Mouse (Mus musculus) neural tube, embryonic 14.5 days (tissue): ENCODE data around the gene Ero1lb. TPM values are rescaled to one million over a fixed set of nuclear protein-coding genes. Genes with fewer than 3 reads are reported as not detected.
"Not testable (repeated sequence)": the region's sequence is repeated elsewhere in the genome, so short reads cannot be mapped to it uniquely, and the experiment has no call there.

Source experiments
- ATAC-seq: fragments of 200-750 bp; cut with Nextera tagmentation; 2 replicates; pipeline ENCODE4 v1.8.0; 2017; ENCODE audit warnings: low read depth, mild to moderate bottlenecking, moderate TSS enrichment, moderate library complexity
- H3K27ac ChIP-seq: fragments of 300-500 bp; sonication (generic); 2 replicates; pipeline ENCODE4 v1.5.1; 2014; ENCODE audit warnings: low read depth, mild to moderate bottlenecking, control low read depth, low read length, moderate library complexity, mixed read lengths
- H3K27me3 ChIP-seq: fragments of 300-500 bp; sonication (generic); 2 replicates; pipeline ENCODE4 v1.6.1; 2014; ENCODE audit warnings: low read length; ENCODE audit not compliant: control insufficient read depth, insufficient read depth
- H3K36me3 ChIP-seq: fragments of 300-500 bp; sonication (generic); 2 replicates; pipeline ENCODE4 v1.6.1; 2014; ENCODE audit warnings: low read length, mixed read lengths; ENCODE audit not compliant: control insufficient read depth, insufficient read depth
- H3K4me1 ChIP-seq: fragments of 300-500 bp; sonication (generic); 2 replicates; pipeline ENCODE4 v1.6.1; 2014; ENCODE audit warnings: low read length; ENCODE audit not compliant: control insufficient read depth, insufficient read depth
- H3K4me2 ChIP-seq: fragments of 300-500 bp; sonication (generic); 2 replicates; pipeline ENCODE4 v1.6.1; 2014; ENCODE audit warnings: mild to moderate bottlenecking, low read depth, low read length, control low read depth
- H3K4me3 ChIP-seq: fragments of 300-500 bp; sonication (generic); 2 replicates; pipeline ENCODE4 v1.5.1; 2014; ENCODE audit warnings: low read depth, low read length, control low read depth, mixed read lengths
- H3K9ac ChIP-seq: fragments of 300-500 bp; sonication (generic); replicated peaks from 2 replicates; pipeline ENCODE4 v1.6.1; 2014; ENCODE audit warnings: low read depth, mild to moderate bottlenecking, control low read depth, low read length, mixed read lengths
- H3K9me3 ChIP-seq: fragments of 300-500 bp; sonication (generic); 2 replicates; pipeline ENCODE4 v1.6.1; 2016; ENCODE audit warnings: low read length; ENCODE audit not compliant: control insufficient read depth
- WGBS: fragments of 180-500 bp; shearing (Covaris S2); extraction: QIAGEN DNeasy Blood & Tissue Kit; methylation state at CpG from one replicate; pipeline ENCODE4 v1.1.7; 2014; 5-methylcytosine and 5-hydroxymethylcytosine counted together
- polyA plus RNA-seq: library from polyadenylated mRNA; unstranded; fragments of >200 nt; fragmentation: Nextera tagmentation; extraction: Ambion mirVana; gene quantifications from 2 replicates; pipeline ENCODE4 v1.2.1, GENCODE M21; 2014

Gene Ero1lb
- polyA plus RNA-seq, 1 experiment from 2014 or later: 20.5 TPM

DNA sequence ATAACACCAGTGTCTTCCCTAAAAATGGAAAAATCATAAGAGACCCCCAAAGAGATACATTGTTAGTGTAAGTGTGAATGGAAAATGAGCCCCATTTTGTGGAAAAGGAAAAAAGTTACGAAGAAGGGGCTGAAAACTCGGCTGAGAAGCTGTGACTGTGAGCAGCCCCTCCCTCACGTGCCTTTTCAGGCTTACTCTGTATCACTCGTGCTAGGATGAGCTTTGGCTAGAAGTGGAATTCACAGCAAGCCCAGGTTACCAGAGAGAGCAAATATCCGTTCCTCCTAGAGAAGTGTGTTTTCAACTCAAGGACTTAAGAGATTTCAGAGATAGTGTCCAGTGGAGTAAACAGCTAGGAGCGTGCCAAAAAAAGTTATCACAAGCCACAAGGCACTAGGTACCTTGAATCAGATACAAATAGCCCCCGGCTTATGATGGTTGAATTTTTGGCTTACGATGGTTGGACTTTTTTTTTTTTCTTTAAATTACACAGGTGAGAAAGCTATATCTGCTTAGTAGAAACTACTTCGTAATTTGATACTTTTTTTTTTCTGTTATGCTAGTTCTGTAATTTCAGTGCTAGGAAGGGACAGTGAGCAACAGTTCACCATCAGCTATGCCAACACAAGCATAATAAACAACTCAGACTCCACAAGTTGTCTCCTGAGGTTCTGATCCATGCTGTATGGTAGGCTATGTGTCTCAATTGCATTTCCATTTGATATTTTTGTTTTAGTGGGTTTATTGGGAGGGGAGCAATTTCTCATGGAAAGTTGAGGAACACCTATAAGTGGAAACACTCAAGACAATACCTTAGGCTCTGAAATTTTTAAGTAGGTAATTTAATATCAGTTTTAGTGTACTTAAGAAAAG is 3.2 kb downstream of the Ero1lb start:
- no peak overlapping the region for H3K4me2 ChIP-seq
- no peak overlapping the region for H3K4me3 ChIP-seq
- H3K36me3 ChIP-seq: no peaks in the 10 kb centered on the region
- no peaks in the 10 kb centered on the region for H3K27me3 ChIP-seq
- no peak overlapping the region for H3K9ac ChIP-seq
- ATAC-seq: no peak
- H3K4me1 ChIP-seq: no peaks in the 10 kb centered on the region
- no peaks in the 10 kb centered on the region for H3K9me3 ChIP-seq
- 77% methylated on average over 9 of the region's 9 CpGs for WGBS
- H3K27ac ChIP-seq: no peak overlapping the region

DNA sequence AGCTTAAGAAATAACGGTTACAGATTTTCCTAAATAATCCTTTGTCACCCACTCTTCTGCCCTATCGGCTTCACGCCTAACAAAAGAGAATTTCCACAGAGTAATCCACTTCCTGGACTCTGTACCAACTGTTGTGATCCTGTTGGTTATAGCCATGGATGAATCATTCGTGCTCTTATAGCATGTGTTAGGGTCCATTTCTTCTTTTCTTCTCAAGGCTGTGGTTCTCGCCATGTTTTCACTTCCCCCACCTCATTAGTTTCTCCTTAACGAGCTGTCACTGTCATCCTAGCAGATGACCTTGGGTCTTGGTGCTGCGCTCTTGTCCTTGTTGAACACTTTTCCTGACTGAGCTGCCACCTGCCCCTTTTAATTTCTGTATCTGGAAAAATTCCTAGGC is 4.1 kb downstream of the Ero1lb start:
- no peak overlapping the region for H3K4me2 ChIP-seq
- no peak overlapping the region for H3K9ac ChIP-seq
- H3K4me3 ChIP-seq: no peak overlapping the region
- H3K27me3 ChIP-seq: no peaks in the 10 kb centered on the region
- no peaks in the 10 kb centered on the region for H3K9me3 ChIP-seq
- 83% methylated on average over 7 of the region's 7 CpGs for WGBS
- H3K27ac ChIP-seq: no peak overlapping the region
- ATAC-seq: no peak
- no peaks in the 10 kb centered on the region for H3K36me3 ChIP-seq
- H3K4me1 ChIP-seq: no peaks in the 10 kb centered on the region

DNA sequence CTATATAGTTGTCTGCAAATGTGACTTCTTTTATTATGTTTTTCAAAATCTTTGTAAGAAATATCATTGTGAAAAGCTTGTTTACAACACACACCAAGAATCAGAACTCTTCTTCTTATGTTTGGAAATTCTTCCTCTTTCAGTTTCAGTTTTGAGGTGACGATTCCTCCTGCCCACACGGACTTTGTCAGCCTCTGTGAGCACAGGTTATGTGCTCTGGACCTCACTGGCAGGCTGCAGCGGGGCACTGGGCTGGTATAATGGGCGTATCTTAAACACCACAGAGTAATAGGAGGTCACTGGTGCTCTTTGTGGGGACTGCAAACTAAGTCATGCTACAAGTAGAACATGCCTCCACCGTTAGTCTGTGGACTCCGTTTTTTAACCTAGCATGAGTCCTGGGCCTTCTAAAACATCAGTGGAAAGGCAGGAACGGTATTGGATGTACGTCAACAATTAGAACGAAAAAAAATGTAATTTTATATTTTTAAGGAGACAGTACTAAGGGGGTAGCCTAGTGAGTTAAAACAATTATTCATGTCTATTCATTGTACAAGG is 9.4 kb downstream of the Ero1lb start:
- Histone ChIP-seq H3K4me2 (no peak overlapping the region), H3K27ac (no peak overlapping the region), H3K4me3 (no peak overlapping the region), H3K36me3 (no peaks in the 10 kb centered on the region), H3K4me1 (no peaks in the 10 kb centered on the region), H3K9ac (no peak overlapping the region), H3K27me3 (no peaks in the 10 kb centered on the region), H3K9me3 (no peaks in the 10 kb centered on the region)
- 88% methylated on average over 9 of the region's 9 CpGs for WGBS
- ATAC-seq: no peak

DNA sequence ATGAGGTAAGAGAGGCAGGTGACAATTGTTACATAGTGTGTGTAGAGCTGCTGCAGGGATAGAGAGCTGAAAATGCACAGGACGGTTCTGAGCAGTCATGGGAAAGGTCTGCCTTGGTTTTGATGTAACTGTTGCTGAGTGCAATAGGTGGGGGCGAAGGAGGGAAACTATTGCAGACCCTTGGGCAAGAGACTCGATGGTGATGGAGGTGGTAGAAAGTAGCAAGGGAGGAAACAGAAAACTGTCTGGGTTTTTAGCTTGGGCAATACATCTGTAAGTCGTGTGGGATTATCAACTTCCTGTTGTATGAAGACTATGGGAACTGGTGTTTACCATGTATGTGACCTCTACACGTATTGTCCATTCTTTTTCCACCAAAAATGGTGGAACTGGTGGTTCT is 12.5 kb downstream of the Ero1lb start:
- H3K27ac ChIP-seq: no peak overlapping the region
- no peak overlapping the region for H3K9ac ChIP-seq
- H3K4me3 ChIP-seq: no peak overlapping the region
- no peaks in the 10 kb centered on the region for H3K27me3 ChIP-seq
- H3K4me1 ChIP-seq: no peaks in the 10 kb centered on the region
- 87% methylated on average over 5 of the region's 5 CpGs for WGBS
- ATAC-seq: no peak
- H3K9me3 ChIP-seq: no peaks in the 10 kb centered on the region
- no peak overlapping the region for H3K4me2 ChIP-seq
- H3K36me3 ChIP-seq: no peaks in the 10 kb centered on the region

DNA sequence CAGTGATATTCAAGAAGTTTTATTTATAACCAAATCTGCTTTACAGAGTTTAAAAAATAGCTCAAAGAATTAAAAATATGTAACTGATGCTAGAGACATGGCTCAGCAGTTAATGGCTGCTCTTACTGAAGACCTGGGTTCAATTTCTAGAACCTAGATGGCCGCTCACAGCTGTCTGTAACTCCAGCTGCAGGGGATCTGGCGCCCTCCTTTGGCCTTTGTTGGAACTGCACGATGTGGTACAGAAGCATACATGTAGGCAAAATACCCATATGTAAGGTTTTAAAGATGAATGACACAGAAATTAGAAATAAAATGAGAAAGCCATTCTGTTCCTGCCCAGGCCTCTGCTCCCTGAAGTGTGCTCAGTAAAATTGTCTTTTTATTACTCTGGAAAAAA is 23.3 kb downstream of the Ero1lb start:
- Histone ChIP-seq H3K9ac (no peak overlapping the region), H3K27ac (no peak overlapping the region), H3K4me1 (no peaks in the 10 kb centered on the region), H3K36me3 (no peaks in the 10 kb centered on the region), H3K9me3 (no peaks in the 10 kb centered on the region), H3K4me2 (no peak overlapping the region), H3K27me3 (no peaks in the 10 kb centered on the region), H3K4me3 (no peak overlapping the region)
- no peak for ATAC-seq
- 3% methylated on average over 3 of the region's 3 CpGs for WGBS

DNA sequence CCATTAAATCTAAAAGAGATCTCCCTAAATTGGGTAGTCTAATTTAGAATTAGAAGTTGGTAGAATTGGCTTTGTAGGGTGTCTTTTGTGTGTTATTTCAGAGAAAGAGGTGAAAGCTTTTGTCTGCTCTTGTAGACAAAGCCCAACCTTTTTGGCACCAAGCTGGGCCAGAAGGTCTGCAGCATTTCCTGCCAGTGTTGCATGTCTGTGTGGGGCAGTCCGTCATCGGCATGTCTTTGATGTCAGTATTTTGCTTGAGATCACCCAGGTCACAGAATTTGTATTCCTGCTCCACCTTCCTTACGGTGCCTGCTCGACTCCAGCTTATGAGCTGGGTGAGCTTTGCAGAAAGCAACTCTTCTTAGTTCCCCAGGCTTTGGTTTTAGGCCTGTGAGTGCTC is 31.4 kb downstream of the Ero1lb start:
- H3K9ac ChIP-seq, H3K27ac ChIP-seq, H3K4me3 ChIP-seq, H3K36me3 ChIP-seq, H3K9me3 ChIP-seq, H3K4me2 ChIP-seq, ATAC-seq, H3K4me1 ChIP-seq, H3K27me3 ChIP-seq: not testable (repeated sequence)
- 75% methylated on average over 3 of the region's 4 CpGs for WGBS

DNA sequence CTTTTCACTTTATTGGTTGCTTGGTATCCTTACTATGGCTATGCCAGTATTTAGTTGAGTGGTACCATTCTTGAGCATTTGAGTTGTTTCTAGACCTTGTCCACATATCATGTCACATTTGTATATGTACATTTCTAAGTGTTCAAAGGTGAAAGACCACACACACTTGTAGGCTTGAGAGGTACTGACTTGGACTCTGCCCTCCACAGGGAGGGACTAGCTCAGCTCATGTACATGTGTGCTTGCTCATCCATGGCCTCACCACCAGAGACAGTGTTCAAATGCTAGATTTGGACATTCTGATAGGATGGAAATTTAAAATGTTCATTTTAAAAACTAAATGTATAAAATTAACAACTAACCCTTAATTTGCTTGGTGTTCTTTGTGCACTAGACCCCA is 44.5 kb downstream of the Ero1lb start:
- H3K27ac ChIP-seq, H3K9ac ChIP-seq, H3K4me1 ChIP-seq, H3K4me3 ChIP-seq, ATAC-seq, H3K9me3 ChIP-seq, H3K36me3 ChIP-seq, H3K4me2 ChIP-seq, H3K27me3 ChIP-seq: not testable (repeated sequence)

DNA sequence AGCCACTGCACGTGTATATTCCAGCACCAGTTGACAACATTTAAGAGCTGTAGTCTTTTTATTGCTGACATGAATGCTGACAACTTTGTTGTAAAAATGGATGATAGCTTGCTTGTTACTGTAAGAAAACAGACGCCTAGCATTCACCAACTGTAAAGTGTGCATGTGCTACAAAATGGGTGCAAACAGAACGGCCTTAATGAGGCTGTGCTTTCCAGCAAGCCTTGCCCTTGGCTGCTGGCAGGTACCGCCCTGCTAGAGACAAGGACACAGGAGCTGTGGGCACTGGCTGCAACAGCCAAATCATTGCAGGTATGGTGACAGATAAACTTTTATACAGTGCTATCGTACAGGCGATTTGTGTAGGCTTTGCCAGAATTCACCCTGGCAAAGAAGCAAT is 48.4 kb downstream of the Ero1lb start:
- not testable (repeated sequence) for H3K9me3 ChIP-seq, H3K4me1 ChIP-seq, H3K36me3 ChIP-seq, H3K4me2 ChIP-seq, ATAC-seq, H3K27me3 ChIP-seq, H3K4me3 ChIP-seq, H3K9ac ChIP-seq, H3K27ac ChIP-seq
- WGBS: 87% methylated on average over 5 of the region's 6 CpGs

DNA sequence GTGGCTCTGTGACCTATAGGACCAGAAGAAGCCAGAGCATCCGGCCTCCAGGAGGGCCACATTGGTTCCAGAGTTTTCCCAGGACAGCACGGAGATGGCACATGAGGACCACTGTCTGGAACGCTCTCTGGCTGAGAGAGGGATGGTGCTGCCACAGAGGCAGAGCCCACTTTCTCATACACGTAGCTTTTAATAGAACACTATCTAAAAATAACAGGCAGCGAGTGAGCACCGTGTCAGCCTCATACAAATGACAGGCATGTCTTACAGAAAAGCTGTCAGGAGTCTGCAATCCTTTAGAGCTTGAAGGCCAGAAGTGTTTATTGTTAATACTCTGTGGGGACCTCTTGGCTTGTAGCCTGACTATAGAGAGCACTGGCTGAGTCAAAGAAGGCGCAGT is 48.9 kb downstream of the Ero1lb start:
- not testable (repeated sequence) for H3K4me3 ChIP-seq, H3K4me1 ChIP-seq, H3K27me3 ChIP-seq, H3K36me3 ChIP-seq, H3K9ac ChIP-seq, H3K9me3 ChIP-seq, ATAC-seq, H3K27ac ChIP-seq, H3K4me2 ChIP-seq
- 94% methylated on average over 7 of the region's 7 CpGs for WGBS
